Mouse (Mus musculus) right cerebral cortex, postnatal 25 days (tissue): ENCODE data around the gene Gm4969.
"Not testable (repeated sequence)": the region's sequence is repeated elsewhere in the genome, so short reads cannot be mapped to it uniquely, and the experiment has no call there.

Experiments
- DNase-seq: peaks from one replicate; pipeline ENCODE4 v3.0.0; 2022

The Gm4969 gene

DNA sequence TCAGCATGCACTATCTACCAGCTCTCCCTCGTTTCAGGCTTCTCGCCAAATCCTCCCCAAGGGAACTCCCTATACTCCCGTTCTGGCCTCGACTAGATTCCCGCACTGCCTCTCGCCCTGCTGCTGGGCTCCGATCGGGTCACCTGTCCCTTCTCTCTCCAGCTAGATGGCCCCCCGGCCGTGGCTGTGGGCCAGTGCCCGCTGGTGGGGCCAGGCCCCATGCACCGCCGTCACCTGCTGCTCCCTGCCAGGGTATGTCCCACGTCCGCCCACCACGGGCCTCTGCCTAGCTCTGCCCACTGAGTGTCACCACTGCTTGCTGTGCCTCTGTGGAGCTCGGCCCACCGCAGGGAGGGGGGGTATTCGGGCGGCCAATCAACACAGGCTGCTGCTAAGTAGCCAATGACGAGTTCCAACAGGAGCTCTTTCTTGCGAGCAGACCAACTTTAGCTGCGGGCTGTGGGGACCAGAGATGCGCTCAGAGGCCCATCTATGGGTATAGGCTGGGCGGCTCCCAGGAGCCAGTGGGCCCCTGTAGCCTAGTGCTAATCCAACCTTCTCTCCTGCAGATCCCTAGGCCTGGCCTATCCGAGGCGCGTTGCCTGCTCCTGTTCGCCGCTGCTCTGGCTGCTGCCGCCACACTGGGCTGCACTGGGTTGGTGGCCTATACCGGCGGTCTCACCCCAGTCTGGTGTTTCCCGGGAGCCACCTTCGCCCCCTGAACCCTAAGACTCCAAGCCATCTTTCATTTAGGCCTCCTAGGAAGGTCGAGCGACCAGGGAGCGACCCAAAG lies 25.6 kb downstream of the Gm4969 start:
- DNase-seq: no peak

DNA sequence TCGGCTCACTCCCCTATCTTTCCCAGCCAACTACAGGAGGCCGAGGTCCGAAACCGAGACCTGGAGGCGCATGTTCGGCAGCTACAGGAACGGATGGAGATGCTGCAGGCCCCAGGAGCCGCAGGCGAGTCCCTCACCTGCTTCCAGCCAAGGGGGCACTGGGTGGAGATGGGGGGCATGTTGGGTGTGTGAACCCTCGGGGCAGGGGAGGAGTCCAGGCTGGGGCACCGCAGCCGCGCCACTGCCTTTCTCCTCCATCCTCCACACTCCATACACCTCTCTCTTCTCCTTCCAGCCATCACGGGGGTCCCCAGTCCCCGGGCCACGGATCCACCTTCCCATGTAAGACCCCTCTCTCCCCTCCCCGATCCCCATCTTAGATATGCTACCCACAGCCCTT lies 26.3 kb downstream of the Gm4969 start:
- no peak for DNase-seq

DNA sequence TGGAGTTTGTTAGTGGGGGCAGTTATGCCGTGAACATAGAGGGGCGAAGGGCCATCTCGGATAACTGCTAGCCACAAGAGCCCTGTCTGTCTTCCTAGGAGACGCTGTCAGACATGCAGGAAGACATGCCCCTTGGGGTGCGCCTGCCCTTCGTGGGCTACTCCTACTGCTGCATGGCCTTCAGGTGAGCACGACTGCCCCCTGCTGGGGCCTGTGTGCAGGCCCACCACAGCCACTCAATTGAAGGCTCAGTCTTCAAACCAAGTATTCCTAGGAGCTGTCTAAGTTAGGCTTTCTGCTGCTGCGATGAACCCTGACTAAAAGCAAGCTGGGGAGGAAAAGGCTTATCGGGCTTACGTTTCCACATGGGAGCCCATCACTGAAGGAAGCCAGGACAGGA lies 29.4 kb downstream of the Gm4969 start:
- peak; percentile 48 for DNase-seq

DNA sequence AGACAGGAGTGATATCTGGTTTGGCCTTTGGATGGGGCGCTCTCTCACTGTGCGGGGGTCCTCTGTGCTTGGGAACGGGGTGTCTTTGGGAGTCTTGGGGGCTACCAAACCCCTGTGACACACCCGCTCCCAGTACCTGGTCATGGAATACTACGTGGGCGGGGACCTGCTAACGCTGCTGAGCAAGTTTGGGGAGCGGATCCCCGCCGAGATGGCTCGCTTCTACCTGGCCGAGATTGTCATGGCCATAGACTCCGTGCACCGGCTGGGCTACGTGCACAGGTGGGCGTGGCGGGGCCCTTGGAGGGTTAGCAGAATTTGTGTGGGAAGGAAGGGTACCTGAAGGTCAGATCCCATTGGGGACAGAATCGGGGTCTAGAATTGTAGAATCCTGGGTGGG lies 31.4 kb downstream of the Gm4969 start:
- no peak for DNase-seq

DNA sequence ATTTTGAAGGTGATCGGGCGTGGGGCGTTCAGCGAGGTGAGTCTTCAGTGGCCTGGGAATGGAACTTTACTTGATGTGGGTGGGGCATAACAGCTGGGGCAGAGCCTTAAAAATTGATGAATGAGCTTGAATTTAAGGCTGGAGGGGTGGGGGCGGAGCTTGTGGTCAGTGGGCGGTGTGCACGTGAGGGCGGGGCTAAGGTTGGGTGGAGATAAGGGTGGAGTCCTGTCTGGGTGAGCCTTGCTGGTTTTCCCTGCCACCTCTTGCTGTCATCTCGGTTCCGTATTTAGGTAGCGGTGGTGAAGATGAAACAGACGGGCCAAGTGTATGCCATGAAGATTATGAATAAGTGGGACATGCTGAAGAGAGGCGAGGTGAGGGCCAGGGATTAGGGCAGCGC lies 32.1 kb downstream of the Gm4969 start:
- no peak for DNase-seq

DNA sequence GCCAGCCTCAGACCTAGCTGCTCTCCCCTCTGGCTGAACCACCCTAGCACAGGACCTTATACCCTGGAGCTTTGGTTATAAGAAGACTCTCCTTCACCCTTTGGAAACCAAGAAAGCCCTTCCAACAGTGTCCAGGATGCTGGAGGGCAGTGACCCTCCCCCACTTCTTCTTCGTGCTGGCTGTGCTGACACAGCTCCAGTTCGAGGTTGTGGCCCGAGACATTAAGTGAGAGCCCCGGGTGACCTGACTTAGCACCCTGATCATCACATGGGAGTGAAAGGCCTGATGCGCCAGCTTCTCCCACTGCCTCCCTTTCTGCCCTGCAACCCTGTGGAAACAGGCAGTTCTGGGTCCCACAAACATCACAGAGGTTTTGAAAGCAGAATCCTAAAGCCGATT lies 32.7 kb downstream of the Gm4969 start:
- no peak for DNase-seq

DNA sequence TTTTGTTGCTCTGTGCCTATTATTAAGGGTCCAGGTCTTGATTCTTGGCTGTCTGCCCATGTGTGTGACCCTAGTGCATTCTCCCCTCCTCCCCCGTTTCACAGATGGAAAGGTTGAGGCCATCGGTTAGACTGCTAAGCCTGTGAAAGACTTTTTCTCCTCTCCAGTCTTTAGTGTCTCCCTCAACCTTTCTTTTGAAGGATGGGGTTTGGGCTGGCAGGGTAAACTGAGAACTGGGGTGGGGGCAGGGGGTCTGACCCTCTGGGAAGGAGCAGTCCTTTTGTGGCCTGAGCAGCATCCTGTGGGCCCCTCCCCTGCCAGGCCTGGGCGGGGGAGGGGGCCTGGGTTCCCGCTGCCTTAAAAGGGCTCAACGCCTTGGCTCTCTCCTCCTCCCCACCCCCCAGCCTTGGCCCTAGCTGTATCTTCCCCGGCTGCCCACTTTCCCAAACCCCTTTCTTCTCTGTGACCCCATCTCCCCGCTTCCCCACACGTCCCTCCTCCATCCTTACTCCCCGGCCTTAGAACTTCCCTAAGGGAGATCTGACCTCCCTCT lies 33.2 kb downstream of the Gm4969 start:
- DNase-seq: no peak

DNA sequence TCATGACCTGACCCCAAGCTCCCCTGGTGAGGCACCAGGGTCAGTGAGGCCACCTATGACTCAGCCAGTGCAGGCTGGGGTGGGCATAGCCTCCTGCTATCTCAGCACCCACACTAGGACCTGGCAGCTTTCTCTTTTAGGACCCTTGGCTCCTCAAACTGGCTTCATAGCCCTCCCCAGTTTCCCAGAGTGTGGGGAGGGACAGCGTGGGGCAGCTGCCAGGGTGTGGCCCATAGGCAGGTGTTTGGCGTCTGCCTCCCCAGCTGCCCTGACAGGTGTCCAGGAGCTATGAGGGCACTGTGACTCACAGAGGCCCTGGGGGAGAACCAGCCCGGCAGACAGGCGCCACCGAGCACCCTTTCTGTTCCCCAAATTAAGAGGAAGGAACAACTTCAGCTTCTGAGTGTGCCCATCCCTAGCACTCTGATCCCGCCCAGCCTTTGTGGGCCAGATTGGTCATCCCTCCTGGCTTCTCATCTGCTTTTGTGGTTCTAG lies 33.8 kb downstream of the Gm4969 start:
- DNase-seq: no peak

DNA sequence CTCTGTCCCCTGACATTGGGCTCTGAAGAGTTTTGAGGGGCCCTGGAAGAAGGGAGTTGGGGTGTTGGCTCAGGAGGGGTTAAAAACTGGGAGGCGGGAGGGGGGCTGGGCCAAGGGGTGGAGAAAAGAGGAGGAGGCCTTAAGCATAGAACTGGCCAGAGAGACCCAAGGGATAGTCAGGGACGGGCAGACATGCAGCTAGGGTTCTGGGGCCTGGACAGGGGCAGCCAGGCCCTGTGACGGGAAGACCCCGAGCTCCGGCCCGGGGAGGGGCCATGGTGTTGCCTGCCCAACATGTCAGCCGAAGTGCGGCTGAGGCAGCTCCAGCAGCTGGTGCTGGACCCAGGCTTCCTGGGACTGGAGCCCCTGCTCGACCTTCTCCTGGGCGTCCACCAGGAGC lies 34.5 kb downstream of the Gm4969 start, which contains the start of gene Dmpk:
TSS of gene Dmpk (plus strand) at position 149 of the 400 bp plus-strand sequence.
- no peak for DNase-seq

DNA sequence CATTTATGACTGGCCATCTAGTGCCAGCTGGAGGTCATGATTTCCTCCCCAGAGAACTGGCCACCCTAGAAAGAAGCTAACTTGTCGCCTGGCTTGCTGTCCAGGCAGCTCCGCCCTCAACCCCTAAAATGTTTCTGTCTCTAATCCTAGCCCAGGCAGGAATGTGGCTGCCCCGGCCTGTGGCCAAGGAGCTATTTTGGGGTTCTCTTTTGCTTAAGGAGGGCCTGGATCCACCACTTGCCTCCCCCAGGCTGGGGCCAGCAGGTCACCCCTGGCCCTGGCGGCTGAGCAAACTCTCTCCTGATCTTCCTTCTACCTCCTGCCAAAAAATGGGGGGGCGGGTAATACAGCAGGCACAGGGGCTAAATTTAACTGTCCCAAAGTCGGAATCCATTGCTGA lies 35.1 kb downstream of the Gm4969 start:
- no peak for DNase-seq

DNA sequence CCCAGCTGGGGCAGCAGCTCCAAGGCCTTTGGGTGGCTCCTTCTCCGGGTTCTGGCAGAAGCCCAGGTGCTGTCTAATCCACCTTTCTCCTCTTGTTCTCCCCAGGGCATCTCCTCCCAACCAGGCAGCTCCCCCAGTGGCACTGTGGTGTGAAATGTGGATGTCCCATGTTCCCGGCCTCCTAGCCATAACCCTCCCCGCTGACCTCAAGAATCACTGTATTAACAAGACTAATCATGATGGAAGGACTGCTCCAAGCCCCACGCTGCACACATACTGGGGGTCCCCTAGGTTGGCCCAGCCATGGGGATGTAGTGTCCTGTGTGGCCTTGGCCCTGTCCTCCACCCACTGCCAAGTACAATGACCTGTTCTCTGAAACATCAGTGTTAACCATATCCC lies 36.0 kb downstream of the Gm4969 start:
- DNase-seq: no peak

DNA sequence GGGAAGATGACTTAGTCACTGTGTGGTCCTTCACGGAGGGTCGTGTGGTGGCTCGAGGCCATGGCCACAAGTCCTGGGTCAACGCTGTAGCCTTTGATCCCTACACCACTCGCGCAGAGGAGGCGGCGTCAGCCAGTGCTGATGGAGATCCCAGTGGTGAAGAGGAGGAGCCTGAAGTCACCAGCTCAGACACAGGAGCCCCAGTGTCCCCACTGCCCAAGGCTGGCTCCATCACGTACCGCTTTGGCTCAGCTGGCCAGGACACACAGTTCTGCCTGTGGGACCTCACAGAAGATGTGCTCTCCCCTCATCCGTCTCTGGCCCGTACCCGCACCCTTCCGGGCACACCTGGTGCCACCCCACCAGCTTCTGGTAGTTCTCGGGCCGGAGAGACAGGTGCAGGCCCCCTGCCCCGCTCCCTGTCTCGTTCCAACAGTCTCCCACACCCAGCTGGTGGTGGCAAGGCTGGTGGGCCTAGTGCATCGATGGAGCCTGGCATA lies 37.7 kb downstream of the Gm4969 start:
- DNase-seq: no peak

DNA sequence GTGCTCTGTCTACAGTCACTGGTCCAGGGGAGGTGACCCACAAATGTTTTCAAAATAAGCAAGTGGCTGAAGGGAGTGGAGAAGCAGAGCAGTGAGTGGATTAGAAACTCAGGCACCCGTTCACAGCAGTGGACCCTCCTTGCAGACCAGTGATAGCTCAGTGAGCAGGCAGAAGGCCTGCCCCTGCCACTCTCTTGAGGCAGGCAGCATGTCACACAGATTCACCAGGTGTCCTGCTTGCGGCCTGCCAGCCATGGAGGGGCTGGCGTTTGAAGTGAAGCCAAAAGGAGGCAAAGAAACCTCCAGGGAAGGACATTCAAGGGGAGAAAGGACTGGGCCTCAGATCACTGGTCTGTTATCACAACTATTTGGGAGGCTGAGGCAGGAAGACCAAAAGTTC lies 39.4 kb downstream of the Gm4969 start:
- no peak for DNase-seq

DNA sequence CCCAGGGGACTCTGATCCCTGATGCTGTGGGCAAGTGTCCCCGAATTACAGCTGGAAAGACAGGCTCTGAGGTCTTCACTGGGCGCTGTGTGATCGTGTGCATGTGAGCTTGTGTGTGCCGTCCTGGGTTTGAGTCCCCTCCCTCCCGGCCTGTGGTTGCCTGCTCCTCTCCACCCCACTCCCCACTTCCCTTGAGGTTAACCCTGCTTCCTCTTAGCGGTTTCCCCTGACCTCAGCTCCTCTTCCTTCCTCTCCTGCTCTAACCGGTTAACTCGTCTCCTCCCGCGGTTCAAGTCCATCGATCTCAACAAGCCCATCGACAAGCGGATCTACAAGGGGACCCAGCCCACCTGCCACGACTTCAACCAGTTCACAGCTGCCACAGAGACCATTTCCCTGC lies 40.4 kb downstream of the Gm4969 start:
- DNase-seq: no peak

DNA sequence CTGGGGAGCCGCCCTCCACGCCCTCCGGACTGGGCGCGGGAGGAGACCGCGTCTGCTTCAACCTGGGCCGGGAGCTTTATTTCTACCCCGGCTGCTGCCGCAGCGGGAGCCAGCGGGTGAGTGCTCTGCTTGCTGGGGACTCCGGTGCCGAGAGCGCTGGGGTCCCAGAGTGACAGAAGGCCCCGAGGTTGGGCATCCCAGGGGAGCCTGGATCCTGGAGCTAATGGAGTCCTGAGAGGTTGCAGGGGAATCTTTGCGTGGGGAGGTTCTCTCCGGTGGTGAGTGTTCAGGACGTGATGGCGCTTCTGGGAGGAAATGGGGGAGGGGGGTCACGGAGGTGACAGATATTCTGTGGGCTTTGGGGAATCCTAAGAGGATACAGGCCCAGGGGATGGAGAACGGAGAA lies 41.6 kb downstream of the Gm4969 start:
- DNase-seq: no peak

DNA sequence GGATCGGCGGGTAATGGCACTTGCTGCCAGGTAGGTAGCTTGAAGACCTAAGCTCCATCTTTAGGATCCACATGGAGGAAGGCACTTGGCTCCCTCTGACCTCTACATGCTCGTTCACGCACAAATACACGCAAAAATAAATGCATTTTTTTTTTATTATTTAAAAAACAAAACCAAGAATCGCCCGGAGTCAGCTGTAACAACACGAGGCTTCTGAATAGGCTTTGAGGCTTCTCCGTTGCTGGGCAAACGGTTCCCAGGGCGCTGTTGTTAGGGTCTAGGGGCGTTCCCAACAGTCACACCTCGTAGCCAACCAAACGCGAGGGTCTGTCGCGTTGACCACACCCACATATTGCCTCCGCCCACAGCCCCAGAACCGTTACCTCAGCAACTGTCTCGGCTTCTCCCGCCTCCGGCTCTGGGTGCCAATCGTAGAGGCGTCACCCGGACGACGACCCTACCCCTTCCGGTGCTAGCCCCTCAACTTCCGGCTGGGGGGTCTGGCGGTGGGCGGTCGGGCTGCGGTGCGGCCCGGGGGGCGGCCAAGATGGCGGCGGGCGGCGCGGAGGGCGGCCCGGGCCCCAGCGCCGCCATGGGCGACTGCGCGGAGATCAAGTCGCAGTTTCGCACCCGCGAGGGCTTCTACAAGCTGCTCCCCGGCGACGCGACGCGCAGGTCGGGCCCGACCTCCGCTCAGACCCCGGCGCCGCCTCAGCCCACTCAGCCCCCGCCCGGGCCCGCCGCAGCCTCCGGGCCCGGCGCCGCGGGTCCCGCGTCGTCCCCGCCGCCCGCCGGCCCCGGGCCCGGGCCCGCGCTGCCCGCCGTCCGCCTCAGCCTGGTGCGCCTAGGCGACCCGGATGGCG lies 42.2 kb downstream of the Gm4969 start, which contains the start of gene Dmwd:
TSS of gene Dmwd (plus strand) at position 505 of the 863 bp plus-strand sequence.
- DNase-seq: peak; percentile 97

DNA sequence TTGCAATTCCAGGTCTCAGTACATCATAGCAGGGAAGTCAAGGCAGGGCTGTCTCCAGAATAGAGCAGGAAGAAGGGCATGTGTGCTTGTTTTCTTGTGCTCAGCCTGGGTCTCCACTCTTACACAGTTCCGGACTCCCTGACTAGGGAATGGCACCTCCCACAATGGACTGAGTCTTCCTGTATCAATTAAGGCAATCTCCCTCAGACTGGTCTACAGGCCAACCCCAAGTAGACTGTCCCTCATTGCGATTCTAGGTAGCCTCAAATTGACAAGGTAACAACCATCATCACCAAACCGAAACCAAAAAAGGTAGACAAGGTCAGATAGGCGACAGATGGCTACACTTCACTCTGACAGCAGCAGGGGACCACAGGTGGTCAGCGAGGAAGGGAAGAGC lies 42.9 kb downstream of the Gm4969 start:
- DNase-seq: no peak

DNA sequence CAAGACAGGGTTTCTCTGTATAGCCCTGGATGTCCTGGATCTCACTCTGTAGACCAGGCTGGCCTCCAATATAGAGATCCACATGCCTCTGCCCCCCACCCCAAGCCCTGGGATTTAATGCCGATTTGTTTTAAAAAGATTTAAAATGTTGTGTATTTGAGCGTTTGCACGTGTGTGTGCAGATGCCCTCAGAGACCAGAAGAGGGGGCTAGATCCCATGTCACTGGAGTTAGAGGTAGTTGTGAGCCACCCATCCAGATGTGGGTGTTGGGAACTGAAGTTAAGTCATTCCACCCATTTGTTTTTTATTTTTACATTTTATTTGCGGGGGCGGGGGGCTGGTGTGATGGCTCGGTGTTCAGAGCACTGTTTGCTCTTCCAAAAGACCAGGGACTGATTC lies 43.7 kb downstream of the Gm4969 start:
- DNase-seq: no peak

DNA sequence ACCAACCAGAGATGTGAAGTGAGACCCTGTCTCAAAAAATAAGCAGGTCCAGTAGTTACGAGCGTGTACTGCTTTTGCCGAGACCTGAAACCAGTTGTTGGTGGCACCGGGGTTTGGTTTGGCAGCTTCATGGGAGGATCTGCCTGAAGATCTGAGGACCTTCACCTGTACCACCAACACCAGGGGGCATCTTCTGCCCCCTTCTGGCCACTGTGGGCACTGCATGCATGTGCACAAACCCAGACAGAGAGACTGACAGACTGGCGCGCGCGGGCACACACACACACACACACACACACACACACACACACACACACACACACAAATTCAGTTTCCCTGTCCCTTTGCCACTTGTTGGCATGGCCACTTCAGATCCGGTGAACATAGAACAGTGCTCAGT lies 44.7 kb downstream of the Gm4969 start:
- DNase-seq: no peak

DNA sequence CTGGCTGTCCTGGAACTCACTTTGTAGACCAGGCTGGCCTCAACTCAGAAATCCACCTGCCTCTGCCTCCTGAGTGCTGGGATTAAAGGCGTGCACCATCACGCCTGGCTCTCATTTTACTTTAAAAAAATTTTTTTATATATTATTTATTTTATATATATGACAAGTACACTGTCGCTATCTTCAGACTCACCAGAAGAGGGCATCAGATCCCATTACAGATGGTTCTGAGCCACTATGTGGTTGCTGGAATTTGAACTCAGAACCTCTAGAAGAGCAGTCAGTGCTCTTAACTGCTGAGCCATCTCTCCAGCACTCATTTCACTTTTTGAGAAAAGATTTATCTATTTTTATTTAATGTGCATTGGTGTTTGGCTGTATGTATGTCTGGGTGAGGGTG lies 47.1 kb downstream of the Gm4969 start:
- not testable (repeated sequence) for DNase-seq

DNA sequence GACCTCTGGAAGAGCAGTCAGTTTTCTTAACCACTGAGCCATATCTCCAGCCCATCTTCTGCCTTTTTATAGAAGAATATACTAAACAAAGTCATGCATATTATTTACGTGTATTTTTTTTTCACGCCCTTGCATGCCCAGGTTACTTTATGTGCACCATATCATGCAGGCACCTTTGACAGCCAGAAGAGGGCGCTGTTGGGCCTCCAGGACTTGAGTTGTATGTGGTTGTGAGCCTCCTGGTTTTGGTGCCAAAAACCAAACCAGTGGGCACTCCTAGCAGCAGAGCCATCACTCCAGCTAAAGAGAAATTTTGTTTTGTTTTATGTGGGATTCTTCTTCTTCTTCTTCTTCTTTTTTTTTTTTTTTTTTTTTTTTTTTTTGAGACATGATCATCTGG lies 48.7 kb downstream of the Gm4969 start:
- DNase-seq: no peak

DNA sequence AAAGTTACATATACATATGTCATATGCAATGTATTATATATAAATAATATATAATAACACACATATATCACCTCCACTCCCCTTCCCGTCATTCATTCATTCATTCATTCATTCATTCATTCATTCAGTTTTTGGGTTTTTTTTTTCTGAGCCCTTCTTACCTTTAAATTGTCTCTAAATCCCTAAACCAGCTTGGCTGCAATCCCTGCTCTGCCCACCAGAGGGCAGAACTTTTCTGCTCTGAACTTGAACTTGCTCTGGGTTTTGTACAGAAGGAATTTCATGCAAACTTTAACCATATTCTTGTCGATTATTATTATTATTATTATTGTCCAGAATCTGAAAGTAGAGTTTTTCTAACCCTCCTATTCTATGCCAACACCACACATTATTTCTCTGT lies 49.5 kb downstream of the Gm4969 start:
- DNase-seq: no peak

DNA sequence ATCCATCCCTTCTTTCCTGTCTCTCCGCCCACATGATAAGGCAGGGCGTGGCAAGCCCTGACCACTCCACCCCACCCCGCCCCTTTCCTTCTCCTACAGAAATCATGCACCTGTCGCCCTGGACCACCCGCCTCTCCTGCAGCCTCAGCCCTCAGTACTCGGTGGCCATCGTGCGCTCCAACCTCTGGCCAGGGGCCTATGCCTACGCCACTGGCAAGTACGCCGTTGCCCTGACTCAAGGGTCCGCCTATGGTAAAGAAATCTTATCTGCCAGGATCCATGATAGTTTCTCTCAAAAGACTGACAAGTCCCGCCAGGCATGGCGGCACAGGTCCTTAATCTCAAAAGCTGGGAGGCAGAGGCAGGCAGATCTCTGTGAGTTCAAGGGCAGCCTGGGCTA lies 50.2 kb downstream of the Gm4969 start:
- DNase-seq: no peak

DNA sequence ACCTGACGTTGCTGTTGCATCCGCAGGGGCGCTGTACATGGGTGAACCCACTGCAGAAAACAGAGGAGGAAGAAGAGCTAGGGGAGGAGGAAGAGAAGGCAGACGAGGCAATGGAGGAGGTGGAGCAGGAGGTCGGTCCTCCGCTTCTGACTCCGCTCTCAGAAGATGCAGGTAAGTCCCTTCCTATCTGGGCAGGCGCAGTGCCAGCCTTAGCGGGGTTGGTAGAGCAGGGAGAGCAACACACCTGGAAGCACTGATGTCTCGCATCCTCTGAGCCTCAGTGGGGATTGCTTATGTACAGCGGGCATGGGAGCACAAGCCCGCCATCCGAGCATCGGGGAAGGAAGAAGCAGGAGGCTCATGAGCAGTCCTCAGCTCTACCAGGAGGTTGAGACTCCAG lies 51.1 kb downstream of the Gm4969 start:
- no peak for DNase-seq
